Mouse (Mus musculus) myocyte (in vitro differentiated cells): ENCODE measurements around the gene Scpep1. TPM values are rescaled to one million over a fixed set of nuclear protein-coding genes. Genes with fewer than 3 reads are reported as not detected.

Experiments
- H3K27me3 ChIP-seq: one replicate; pipeline ENCODE4 v1.6.1; 2011; ENCODE audit not compliant: control insufficient read depth, insufficient read depth, insufficient read length
- H3K36me3 ChIP-seq: one replicate; pipeline ENCODE4 v1.6.1; 2011; ENCODE audit not compliant: control insufficient read depth, insufficient read depth
- H3K4me2 ChIP-seq: one replicate; pipeline ENCODE4 v1.6.1; 2011; ENCODE audit warnings: low read depth, control low read depth
- H3K4me3 ChIP-seq: one replicate; pipeline ENCODE4 v1.5.1; 2011; ENCODE audit warnings: mild to moderate bottlenecking, control low read depth, moderate library complexity
- H3K79me2 ChIP-seq: one replicate; pipeline ENCODE4 v1.6.1; 2011; ENCODE audit not compliant: control insufficient read depth, insufficient read depth
- H3ac ChIP-seq: one replicate; pipeline ENCODE4 v1.6.1; 2011; ENCODE audit not compliant: control insufficient read depth, insufficient read length
- CEBPB ChIP-seq: IDR thresholded peaks from 2 replicates; pipeline ENCODE4 v1.6.1; 2011; ENCODE audit warnings: mild to moderate bottlenecking, moderate library complexity; ENCODE audit not compliant: poor library complexity, insufficient read depth, severe bottlenecking
- E2F4 ChIP-seq: IDR thresholded peaks from one replicate; pipeline ENCODE4 v1.6.1; 2011; ENCODE audit warnings: mild to moderate bottlenecking, control low read depth, moderate library complexity; ENCODE audit not compliant: insufficient read depth
- MAX ChIP-seq: IDR thresholded peaks from one replicate; pipeline ENCODE4 v1.6.1; 2011; ENCODE audit warnings: low read depth, mild to moderate bottlenecking, control low read depth
- MYOD1 ChIP-seq, 3 experiments: IDR thresholded peaks; one replicate each; pipeline ENCODE4 v1.6.1; 2011; ENCODE audit warnings: control low read depth in 2 of 3, low read depth in 2 of 3, mild to moderate bottlenecking in 2 of 3, moderate library complexity in 1 of 3; ENCODE audit not compliant: insufficient read length in 2 of 3, control insufficient read depth in 1 of 3
- MYOG ChIP-seq, 3 experiments: IDR thresholded peaks; one replicate each; pipeline ENCODE4 v1.6.1; 2011; ENCODE audit warnings: control low read depth in 2 of 3, low read depth in 2 of 3, mild to moderate bottlenecking in 2 of 3; ENCODE audit not compliant: insufficient read length in 2 of 3, control insufficient read depth in 1 of 3, insufficient read depth in 1 of 3
- POLR2A ChIP-seq: IDR thresholded peaks from one replicate; pipeline ENCODE4 v1.6.1; 2011; ENCODE audit warnings: low read depth, mild to moderate bottlenecking, control low read depth, moderate library complexity; ENCODE audit not compliant: insufficient read length
- POLR2AphosphoS2 ChIP-seq: IDR thresholded peaks from one replicate; pipeline ENCODE4 v1.6.1; 2011; ENCODE audit warnings: low read depth, control low read depth; ENCODE audit not compliant: insufficient read length
- REST ChIP-seq: IDR thresholded peaks from one replicate; pipeline ENCODE4 v1.6.1; 2011; ENCODE audit warnings: mild to moderate bottlenecking, control low read depth, moderate library complexity; ENCODE audit not compliant: insufficient read depth, insufficient read length
- SRF ChIP-seq: IDR thresholded peaks from one replicate; pipeline ENCODE4 v1.6.1; 2011; ENCODE audit warnings: low read depth; ENCODE audit not compliant: control insufficient read depth, insufficient read length
- TCF12 ChIP-seq: IDR thresholded peaks from one replicate; pipeline ENCODE4 v1.6.1; 2011; ENCODE audit warnings: mild to moderate bottlenecking, control low read depth; ENCODE audit not compliant: poor library complexity, insufficient read depth, severe bottlenecking
- TCF3 ChIP-seq: IDR thresholded peaks from one replicate; pipeline ENCODE4 v1.6.1; 2011; ENCODE audit warnings: low read depth, control low read depth; ENCODE audit not compliant: insufficient read length
- USF1 ChIP-seq: IDR thresholded peaks from one replicate; pipeline ENCODE4 v1.6.1; 2011; ENCODE audit warnings: low read depth, mild to moderate bottlenecking, control low read depth, moderate library complexity
- polyA plus RNA-seq: library from polyadenylated mRNA; unstranded; fragments of >200 nt; fragmentation: generic; extraction: Trizol; gene quantifications from one replicate; pipeline ENCODE4 v1.2.1, GENCODE M21; 2012; ENCODE audit warnings: missing spikeins

The Scpep1 gene
- polyA plus RNA-seq, 1 experiment = 172 TPM

- H3K79me2 ChIP-seq = no peaks in the 10 kb centered on the region
- H3K27me3 ChIP-seq = no peaks in the 10 kb centered on the region
- no peak for TF ChIP-seq E2F4
- TF ChIP-seq TCF3 = no peak
- no peak for TF ChIP-seq POLR2A
- TF ChIP-seq POLR2AphosphoS2 = no peak
- TF ChIP-seq REST = no peak
- no peak for TF ChIP-seq USF1
- TF ChIP-seq MAX = no peak
- no peak for TF ChIP-seq SRF
- no peak for TF ChIP-seq CEBPB
- TF ChIP-seq MYOD1 (IDR thresholded peaks at IDR 0.05; ENCODE audit: control insufficient read depth in 1 of 3, insufficient read length in 2 of 3, low read depth in 2 of 3) = no peak
- peaks cover 34% of the 10 kb centered on the region for H3K36me3 ChIP-seq
- no peak overlapping the region for H3K4me3 ChIP-seq
- no peak overlapping the region for H3K4me2 ChIP-seq
- H3ac ChIP-seq = no peak overlapping the region
These were observed 20.9 kb downstream of the Scpep1 start for GRCm38 (mm10) chr11:88934089-88935000.

DNA sequence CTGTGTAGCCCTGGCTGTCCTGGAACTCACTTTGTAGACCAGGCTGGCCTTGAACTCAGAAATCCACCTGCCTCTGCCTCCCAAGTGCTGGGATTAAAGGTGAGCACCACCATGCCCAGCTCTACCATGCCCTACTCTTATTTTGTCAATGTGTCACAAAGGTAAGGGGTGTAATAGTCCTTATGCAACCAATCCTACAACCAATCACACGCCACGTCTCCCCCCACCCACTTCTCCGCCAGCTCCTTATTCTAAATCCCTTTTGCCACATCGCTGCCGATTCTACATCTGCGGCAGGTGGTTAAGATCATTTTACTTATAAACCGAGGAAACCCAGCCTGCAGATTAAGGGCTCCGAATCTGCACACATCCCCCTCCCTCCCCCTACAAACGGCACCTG, 22.2 kb downstream of the Scpep1 start:
- H3K4me2 ChIP-seq = no peak overlapping the region
- peaks cover 35% of the 10 kb centered on the region for H3K36me3 ChIP-seq
- no peaks in the 10 kb centered on the region for H3K27me3 ChIP-seq
- no peaks in the 10 kb centered on the region for H3K79me2 ChIP-seq
- H3ac ChIP-seq = no peak overlapping the region
- H3K4me3 ChIP-seq = no peak overlapping the region
- TF ChIP-seq CEBPB (no peak), MYOD1 (IDR thresholded peaks at IDR 0.05; ENCODE audit: control insufficient read depth in 1 of 3, insufficient read length in 2 of 3, low read depth in 2 of 3) (no peak), REST (no peak), USF1 (no peak), SRF (no peak), MAX (no peak), TCF3 (no peak), POLR2A (no peak), MYOG (IDR thresholded peaks at IDR 0.05; ENCODE audit: control insufficient read depth in 1 of 3, insufficient read depth in 1 of 3, insufficient read length in 2 of 3, low read depth in 2 of 3) (no peak), TCF12 (no peak)

GRCm38 (mm10) chr11:88931692-88932530, 23.4 kb downstream of the Scpep1 start:
- peaks cover 31% of the 10 kb centered on the region for H3K36me3 ChIP-seq
- H3K4me3 ChIP-seq = no peak overlapping the region
- no peak for TF ChIP-seq MYOG (IDR thresholded peaks at IDR 0.05; ENCODE audit: control insufficient read depth in 1 of 3, insufficient read depth in 1 of 3, insufficient read length in 2 of 3, low read depth in 2 of 3)
- no peak for TF ChIP-seq TCF3
- TF ChIP-seq MAX = no peak
- no peak for TF ChIP-seq SRF
- no peak for TF ChIP-seq POLR2A
- no peak for TF ChIP-seq MYOD1 (IDR thresholded peaks at IDR 0.05; ENCODE audit: control insufficient read depth in 1 of 3, insufficient read length in 2 of 3, low read depth in 2 of 3)
- no peak for TF ChIP-seq REST
- no peak for TF ChIP-seq POLR2AphosphoS2
- TF ChIP-seq E2F4 = no peak
- TF ChIP-seq USF1 = no peak
- no peak for TF ChIP-seq TCF12

DNA sequence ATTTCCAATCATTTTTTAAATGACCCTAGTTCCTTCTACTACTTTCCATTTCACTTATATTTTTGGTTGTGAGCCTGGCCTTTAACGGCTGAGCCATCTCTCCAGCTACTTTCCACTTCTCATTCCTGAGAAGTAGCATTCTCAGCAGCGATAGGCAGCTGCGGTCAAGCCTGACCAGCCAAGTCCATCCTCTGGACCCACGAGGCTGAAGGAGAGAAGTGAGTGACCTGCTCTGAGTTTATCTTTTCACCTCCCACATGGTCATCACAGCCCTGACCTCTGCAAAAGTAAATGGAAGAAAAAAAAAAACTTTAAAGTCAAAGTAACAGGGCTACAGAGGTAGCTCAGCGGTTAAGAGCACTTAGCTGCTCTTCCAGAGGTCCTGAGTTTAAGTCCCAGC, 28.7 kb downstream of the Scpep1 start:
- no peak overlapping the region for H3K4me3 ChIP-seq
- TF ChIP-seq MYOG (IDR thresholded peaks at IDR 0.05; ENCODE audit: control insufficient read depth in 1 of 3, insufficient read depth in 1 of 3, insufficient read length in 2 of 3, low read depth in 2 of 3) = no peak
- TF ChIP-seq CEBPB = no peak
- no peak for TF ChIP-seq E2F4
- TF ChIP-seq REST = no peak
- no peak for TF ChIP-seq TCF3
- TF ChIP-seq POLR2AphosphoS2 = no peak
- TF ChIP-seq TCF12 = no peak
- TF ChIP-seq SRF = no peak
- TF ChIP-seq MAX = no peak
- TF ChIP-seq POLR2A = no peak
- no peak for TF ChIP-seq USF1
- no peak for TF ChIP-seq MYOD1 (IDR thresholded peaks at IDR 0.05; ENCODE audit: control insufficient read depth in 1 of 3, insufficient read length in 2 of 3, low read depth in 2 of 3)
- H3K79me2 ChIP-seq = no peaks in the 10 kb centered on the region
- H3K36me3 ChIP-seq = peaks cover 40% of the 10 kb centered on the region
- H3K4me2 ChIP-seq = no peak overlapping the region
- no peak overlapping the region for H3ac ChIP-seq
- H3K27me3 ChIP-seq = no peaks in the 10 kb centered on the region

More at GRCm38 (mm10) chr11:88931692-88932530, 23.4 kb downstream of the Scpep1 start:
- Histone ChIP-seq H3K79me2 (no peaks in the 10 kb centered on the region), H3K4me2 (no peak overlapping the region), H3ac (no peak overlapping the region), H3K27me3 (no peaks in the 10 kb centered on the region)
